Mouse (Mus musculus) olfactory bulb, adult 2 months (tissue): ENCODE results near the gene Scai.

Experiments
- CTCF ChIP-seq: fragments of 200-500 bp; IDR thresholded peaks from 2 replicates; pipeline ENCODE4 v1.5.1; 2012; ENCODE audit warnings: low read depth, mild to moderate bottlenecking, low read length, moderate library complexity; ENCODE audit not compliant: insufficient read depth
- POLR2A ChIP-seq: fragments of 200-500 bp; IDR thresholded peaks from 2 replicates; pipeline ENCODE4 v1.6.1; 2012; ENCODE audit warnings: mild to moderate bottlenecking, low read depth, low read length, moderate library complexity; ENCODE audit not compliant: insufficient read depth

DNA sequence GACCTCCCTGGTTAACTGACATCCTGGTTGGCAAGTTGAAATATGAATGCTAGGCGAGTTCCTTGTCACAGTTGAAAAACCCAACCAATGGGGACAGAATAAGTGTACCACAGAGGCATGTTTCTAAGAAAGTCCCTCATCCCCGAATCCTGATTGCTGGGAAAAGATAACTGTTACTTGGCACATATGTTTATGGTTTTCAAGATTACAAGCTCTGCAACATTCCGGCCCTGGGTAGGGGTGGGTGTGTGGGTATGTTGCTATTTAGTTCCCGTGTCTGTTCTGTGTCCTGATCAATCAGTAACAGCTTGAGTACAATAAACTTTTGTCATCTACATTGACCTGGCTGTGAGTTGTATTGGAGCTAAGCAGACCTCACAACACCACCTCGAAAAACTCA is 66.4 kb downstream of the Scai start:
- no peak for TF ChIP-seq CTCF
- TF ChIP-seq POLR2A: no peak
